Mouse (Mus musculus) embryo, embryonic 9.5 days (tissue): ENCODE data around the gene Gtf2h5.

ENCODE experiments used
- DNase-seq: peaks from one replicate; pipeline ENCODE4 v3.0.0-alpha.2; 2017; ENCODE audit errors: extremely low spot score

The Gtf2h5 gene

GRCm38 (mm10) chr17:6110956-6111355, 31.4 kb downstream of the Gtf2h5 start:
- no peak for DNase-seq

- no peak for DNase-seq
Measured at GRCm38 (mm10) chr17:6113653-6114052, 34.1 kb downstream of the Gtf2h5 start.

- no peak for DNase-seq
Measured at GRCm38 (mm10) chr17:6115085-6115484, 35.5 kb downstream of the Gtf2h5 start.

GRCm38 (mm10) chr17:6117148-6117725, 37.7 kb downstream of the Gtf2h5 start:
- DNase-seq = no peak

- no peak for DNase-seq
Measured at GRCm38 (mm10) chr17:6117917-6118316, 38.3 kb downstream of the Gtf2h5 start.

DNA sequence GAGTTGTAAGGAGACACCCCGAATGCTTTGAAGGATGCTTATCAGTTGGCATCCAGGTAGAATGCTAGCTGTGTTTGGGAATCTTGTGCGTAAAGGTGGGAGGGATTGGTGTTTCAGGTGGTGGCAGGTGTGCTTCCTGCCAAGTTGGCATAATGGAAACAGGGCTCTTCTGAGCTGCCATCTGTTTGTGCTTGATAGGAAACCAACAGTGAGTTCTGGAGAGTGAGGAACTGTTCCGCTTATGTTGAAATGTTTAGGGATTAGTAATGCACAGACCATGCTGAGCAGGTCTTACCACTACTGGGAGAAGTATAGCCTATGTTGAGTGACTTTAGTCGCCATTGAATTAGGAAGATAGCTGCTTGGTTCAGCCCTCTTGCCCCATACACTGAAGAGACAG, 39.3 kb downstream of the Gtf2h5 start:
- no peak for DNase-seq

- DNase-seq = no peak
Measured at GRCm38 (mm10) chr17:6123776-6124175, 44.2 kb downstream of the Gtf2h5 start.

DNA sequence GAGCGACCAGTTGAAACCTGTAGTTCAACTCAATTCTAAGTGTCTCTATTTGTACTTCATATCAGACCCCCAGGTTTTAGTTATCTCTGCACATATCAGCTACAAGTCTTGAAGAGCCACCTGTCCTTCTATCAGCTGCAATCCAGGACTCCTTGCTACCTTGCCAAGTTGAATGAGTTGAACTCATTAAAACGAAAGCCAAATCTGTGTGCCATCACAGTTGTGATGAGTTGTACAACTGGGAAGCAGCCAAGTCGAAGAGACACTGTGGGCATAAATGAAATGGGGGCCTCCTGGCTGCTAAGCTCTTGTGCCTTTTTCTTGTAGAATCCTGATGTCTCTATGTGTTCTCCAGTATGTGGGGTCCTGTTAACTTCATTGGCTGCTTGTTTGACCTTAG, 45.9 kb downstream of the Gtf2h5 start:
- DNase-seq = no peak

DNA sequence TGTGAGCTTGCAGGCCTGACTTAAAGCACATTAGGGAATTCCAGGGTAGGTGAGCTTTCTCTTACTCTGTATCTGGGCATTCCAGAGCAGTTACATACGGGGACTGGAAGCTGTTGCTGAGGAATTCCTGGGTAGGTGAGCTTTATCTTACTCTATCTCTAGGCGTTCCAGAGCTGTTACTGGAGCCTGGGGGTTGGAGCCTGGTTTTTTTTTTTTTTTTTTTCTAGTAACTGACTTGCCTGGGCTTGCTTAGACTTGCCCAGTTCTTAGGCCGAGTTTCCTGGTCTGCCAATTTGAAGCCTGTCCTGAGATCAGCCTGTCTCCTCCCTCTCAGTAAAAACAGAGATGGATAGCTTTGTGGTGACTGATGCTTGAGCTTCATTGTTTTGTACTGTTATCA, 48.5 kb downstream of the Gtf2h5 start:
- DNase-seq = no peak

- no peak for DNase-seq
Measured at GRCm38 (mm10) chr17:6129361-6129760, 49.8 kb downstream of the Gtf2h5 start.

- DNase-seq = no peak
Measured at GRCm38 (mm10) chr17:6131083-6131482, 51.5 kb downstream of the Gtf2h5 start.
